Mouse (Mus musculus): ENCODE data around the gene Net1. TPM values are rescaled to one million over a fixed set of nuclear protein-coding genes. Genes with fewer than 3 reads are reported as not detected.
A peak's percentile ranks its signal among the peaks of the same experiment; 100 is the strongest.

The Net1 gene
- polyA plus RNA-seq, 1 experiment from 2014 or later, result 131 TPM

DNA sequence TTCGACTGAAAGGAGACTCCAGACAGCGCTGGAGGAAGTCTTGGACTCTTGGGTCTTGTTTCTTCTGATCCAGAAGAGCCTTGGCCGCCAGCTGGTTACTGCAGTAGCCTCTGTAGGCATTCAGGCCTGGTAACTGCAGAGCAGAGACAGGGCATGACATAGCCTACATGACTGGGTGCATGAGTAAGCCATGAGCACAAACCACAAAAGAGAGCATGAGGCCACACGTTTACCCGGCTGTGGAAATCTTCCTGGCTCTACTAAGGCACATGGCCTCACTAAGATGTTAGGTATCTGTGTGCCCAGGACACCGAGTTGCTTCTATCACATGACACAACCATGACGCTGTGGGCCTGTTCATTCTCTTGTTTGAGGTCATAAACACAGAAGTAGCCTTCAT is 31.4 kb downstream of the Net1 start:
- H3K36me3 ChIP-seq, result peaks cover 23% of the 10 kb centered on the region
- 90% methylated on average over 7 of the region's 7 CpGs for WGBS
- no peak overlapping the region for H3K4me2 ChIP-seq (replicated peaks)
- H3K27me3 ChIP-seq (replicated peaks), result no peaks in the 10 kb centered on the region
- no peak overlapping the region for H3K27ac ChIP-seq
- no peak overlapping the region for H3K4me3 ChIP-seq (replicated peaks)
- H3K9me3 ChIP-seq, result no peaks in the 10 kb centered on the region
- ATAC-seq, result no peak
- no peaks in the 10 kb centered on the region for H3K4me1 ChIP-seq (replicated peaks)
- H3K9ac ChIP-seq, result no peak overlapping the region

DNA sequence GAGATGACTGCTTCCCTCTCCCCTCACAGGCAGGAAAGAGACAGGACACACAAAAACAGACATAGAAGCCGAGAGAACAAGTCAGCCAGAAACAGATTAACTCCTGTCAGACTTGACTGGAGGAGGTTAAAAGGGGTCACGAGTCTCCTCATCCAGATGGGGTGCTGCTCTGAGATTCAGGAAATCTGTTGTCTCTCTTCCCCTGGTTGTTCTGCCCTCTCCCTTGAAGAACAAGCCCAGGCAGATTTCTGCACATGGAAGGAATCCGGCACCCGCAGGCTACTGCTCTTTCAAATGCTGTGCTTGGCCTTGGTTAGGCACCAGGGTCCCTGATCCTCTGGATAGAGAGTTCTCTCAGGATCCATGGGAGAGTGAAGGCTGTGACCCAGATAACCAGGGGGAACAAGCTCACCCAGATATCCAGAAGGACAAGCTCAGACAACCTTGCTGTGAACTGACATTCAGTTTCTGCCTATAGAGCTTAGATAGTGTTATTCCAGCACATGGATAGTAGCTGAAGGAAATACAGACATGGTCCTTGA is 40.3 kb downstream of the Net1 start:
- Histone ChIP-seq H3K27me3 (replicated peaks) (no peaks in the 10 kb centered on the region), H3K9ac (no peak overlapping the region), H3K27ac (no peak overlapping the region), H3K4me2 (replicated peaks) (no peak overlapping the region), H3K36me3 (0 out of 2 replicates have a peak, but pooled peaks cover 6% of the 10 kb centered on the region), H3K4me3 (replicated peaks) (no peak overlapping the region), H3K9me3 (no peaks in the 10 kb centered on the region), H3K4me1 (replicated peaks) (peaks cover 11% of the 10 kb centered on the region; the same call in 1 of the 2 replicates)
- WGBS, result 51% methylated on average over 4 of the region's 4 CpGs
- no peak for ATAC-seq

DNA sequence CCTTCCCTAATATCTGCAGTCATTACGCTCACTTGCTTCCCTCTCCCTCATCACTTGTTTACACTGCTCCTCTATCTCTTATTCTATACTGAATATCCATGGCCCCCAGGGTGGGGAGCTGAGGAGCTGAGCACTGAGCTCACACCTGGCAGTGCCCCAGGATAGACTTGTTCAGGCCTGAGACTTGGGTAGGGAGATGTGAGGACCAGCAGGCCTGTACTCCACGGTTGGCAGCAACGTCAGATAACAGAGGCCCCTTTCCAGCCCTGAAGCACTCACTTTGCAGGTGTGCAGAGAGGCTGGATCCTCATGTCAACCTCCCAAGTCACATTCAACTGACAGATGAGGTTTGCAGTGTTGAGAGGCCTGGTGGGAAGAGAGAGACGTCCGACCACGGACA is 40.8 kb downstream of the Net1 start:
- WGBS, result 56% methylated on average over 6 of the region's 6 CpGs
- no peaks in the 10 kb centered on the region for H3K27me3 ChIP-seq (replicated peaks)
- no peak for ATAC-seq
- 0 out of 2 replicates have a peak overlapping the region, but pooled peaks have one; percentile 6 for H3K27ac ChIP-seq
- no peaks in the 10 kb centered on the region for H3K9me3 ChIP-seq
- H3K4me3 ChIP-seq (replicated peaks), result no peak overlapping the region
- 0 out of 2 replicates have a peak, but pooled peaks cover 6% of the 10 kb centered on the region for H3K36me3 ChIP-seq
- H3K9ac ChIP-seq, result no peak overlapping the region
- H3K4me2 ChIP-seq (replicated peaks), result no peak overlapping the region
- H3K4me1 ChIP-seq (replicated peaks), result peaks cover 11% of the 10 kb centered on the region; the same call in 1 of the 2 replicates

DNA sequence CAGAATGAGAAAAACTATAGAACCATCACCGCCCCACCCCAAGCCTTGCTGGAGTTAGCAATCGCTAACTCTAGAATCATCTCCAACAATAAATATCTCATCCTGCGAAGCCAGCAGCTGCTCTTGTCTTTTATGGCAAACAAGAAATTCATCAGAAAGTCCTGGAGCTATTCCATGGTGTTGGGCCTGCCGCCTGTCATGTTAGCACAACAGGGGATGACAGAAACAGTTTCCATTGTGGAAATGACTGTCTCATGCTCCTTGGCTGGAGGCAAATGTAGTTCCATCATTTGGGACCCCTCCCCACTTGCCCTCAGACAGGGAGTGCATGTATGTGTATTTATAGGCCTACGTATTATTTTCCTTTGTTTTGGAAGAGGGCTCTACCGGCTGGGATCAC is 41.6 kb downstream of the Net1 start:
- no peak overlapping the region for H3K4me2 ChIP-seq (replicated peaks)
- H3K4me1 ChIP-seq (replicated peaks), result peaks cover 11% of the 10 kb centered on the region; the same call in 1 of the 2 replicates
- H3K36me3 ChIP-seq, result 0 out of 2 replicates have a peak, but pooled peaks cover 3% of the 10 kb centered on the region
- no peaks in the 10 kb centered on the region for H3K27me3 ChIP-seq (replicated peaks)
- H3K9me3 ChIP-seq, result no peaks in the 10 kb centered on the region
- no peak overlapping the region for H3K9ac ChIP-seq
- 0 out of 2 replicates have a peak overlapping the region, but pooled peaks have one; percentile 6 for H3K27ac ChIP-seq
- WGBS, result 60% methylated on average over 6 of the region's 6 CpGs
- H3K4me3 ChIP-seq (replicated peaks), result no peak overlapping the region
- ATAC-seq, result no peak

DNA sequence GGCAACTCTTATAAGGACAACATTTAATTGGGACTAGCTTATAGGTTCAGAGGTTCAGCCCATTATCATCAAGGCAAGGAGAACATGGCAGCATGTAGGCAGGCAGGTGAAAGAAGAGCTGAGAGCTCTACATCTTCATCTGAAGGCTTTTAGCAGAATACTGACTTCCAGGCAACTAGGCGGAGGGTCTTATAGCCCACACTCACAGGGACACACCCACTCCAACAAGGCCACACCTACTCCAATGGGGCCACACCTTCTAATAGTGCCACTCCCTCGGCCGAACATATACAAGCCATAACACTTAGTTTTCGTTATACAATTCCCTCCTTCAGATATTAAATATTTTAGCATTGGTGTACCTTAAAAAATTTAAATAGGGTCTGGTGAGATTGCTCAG is 45.2 kb downstream of the Net1 start:
- ATAC-seq, result no peak
- H3K4me3 ChIP-seq (replicated peaks), result no peak overlapping the region
- no peak overlapping the region for H3K27ac ChIP-seq
- peaks cover 11% of the 10 kb centered on the region; the same call in 1 of the 2 replicates for H3K4me1 ChIP-seq (replicated peaks)
- WGBS, result 91% methylated on average over 4 of the region's 4 CpGs
- H3K4me2 ChIP-seq (replicated peaks), result no peak overlapping the region
- no peaks in the 10 kb centered on the region for H3K36me3 ChIP-seq
- H3K9me3 ChIP-seq, result no peaks in the 10 kb centered on the region
- no peak overlapping the region for H3K9ac ChIP-seq
- H3K27me3 ChIP-seq (replicated peaks), result no peaks in the 10 kb centered on the region

DNA sequence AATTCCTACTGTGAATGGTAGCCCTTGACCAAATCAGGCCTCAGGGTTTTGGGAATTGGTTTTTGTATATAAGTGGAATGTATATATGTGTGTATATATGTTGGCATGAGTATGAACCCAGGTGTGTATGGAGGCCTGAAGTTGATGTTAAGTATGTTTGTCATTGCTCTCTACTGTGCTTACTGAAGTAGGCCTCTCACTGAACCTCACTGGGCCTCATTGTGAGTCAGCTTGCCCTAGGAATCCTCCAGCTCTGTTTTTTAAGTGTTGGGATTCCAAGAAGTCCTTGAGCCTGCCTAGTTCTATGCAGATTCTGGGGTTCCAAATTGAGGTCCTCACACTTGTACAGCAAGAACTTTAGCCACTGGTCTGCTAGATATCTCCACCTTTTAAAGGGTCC is 48.1 kb downstream of the Net1 start:
- Histone ChIP-seq H3K4me3 (replicated peaks) (no peak overlapping the region), H3K27ac (no peak overlapping the region), H3K27me3 (replicated peaks) (no peaks in the 10 kb centered on the region), H3K4me1 (replicated peaks) (peaks cover 6% of the 10 kb centered on the region), H3K36me3 (no peaks in the 10 kb centered on the region), H3K4me2 (replicated peaks) (no peak overlapping the region), H3K9me3 (no peaks in the 10 kb centered on the region), H3K9ac (no peak overlapping the region)
- no peak for ATAC-seq

DNA sequence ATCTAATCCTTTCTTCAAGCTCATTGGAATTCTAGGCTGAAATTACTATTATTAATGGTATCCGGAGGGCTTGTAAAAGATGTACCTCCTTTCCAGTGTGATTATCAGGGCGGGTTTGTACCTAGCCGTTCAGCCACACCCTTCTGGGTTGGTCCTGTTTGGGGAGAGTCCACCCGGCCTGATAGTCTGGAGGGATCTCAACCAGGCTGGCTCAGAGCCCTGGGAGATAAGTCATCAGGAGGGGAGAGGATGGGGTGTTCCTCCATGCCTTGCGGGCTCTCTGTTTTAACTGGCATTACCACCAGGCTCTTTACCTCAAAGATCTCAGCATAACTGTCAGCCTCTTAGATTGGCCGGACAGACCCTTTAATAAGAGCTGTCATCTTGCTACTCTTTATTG is 50.9 kb downstream of the Net1 start:
- Histone ChIP-seq H3K27me3 (replicated peaks) (no peaks in the 10 kb centered on the region), H3K36me3 (no peaks in the 10 kb centered on the region), H3K27ac (no peak overlapping the region), H3K9me3 (no peaks in the 10 kb centered on the region), H3K9ac (no peak overlapping the region), H3K4me2 (replicated peaks) (no peak overlapping the region), H3K4me1 (replicated peaks) (peaks cover 6% of the 10 kb centered on the region), H3K4me3 (replicated peaks) (no peak overlapping the region)
- peak; percentile 59; the same call in 1 of the 2 replicates for ATAC-seq
- 69% methylated on average over 6 of the region's 6 CpGs for WGBS

DNA sequence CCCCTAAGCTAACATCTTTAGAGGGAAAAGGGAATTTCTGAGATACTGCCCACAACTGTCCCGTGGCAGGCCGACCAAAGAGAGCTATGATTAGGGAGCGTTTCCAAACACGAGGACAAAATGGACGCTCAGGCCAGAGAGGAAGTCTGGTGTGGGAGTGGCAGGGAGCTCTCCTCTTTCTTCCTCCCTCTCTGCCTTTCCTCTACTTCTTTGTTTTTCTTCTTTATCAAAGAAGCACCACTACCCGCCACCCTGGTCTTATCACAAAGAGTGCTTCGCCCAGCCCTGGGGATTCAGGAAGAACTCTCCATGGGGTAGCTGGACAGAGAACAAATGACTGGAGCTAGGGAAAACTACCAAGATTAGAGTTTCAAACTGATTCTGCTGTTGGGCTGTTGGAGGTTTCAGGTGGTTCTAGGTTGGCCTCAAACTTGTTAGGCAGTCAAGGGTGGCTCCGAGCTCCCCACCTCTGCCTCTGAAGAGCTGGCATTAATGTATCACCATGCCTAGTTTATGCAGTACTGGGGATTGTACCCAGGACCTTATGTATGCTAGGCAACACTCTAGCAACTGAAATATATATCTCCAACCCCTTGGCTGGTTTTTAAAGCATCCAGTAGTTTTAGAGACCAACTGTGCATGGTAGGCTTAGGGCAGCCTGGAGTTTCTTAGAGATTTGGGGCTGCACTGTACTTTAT is 51.5 kb downstream of the Net1 start:
- 74% methylated on average over 8 of the region's 8 CpGs for WGBS
- H3K4me2 ChIP-seq (replicated peaks), result no peak overlapping the region
- ATAC-seq, result peak; percentile 13
- H3K4me3 ChIP-seq (replicated peaks), result no peak overlapping the region
- no peak overlapping the region for H3K9ac ChIP-seq
- H3K9me3 ChIP-seq, result no peaks in the 10 kb centered on the region
- H3K4me1 ChIP-seq (replicated peaks), result peaks cover 6% of the 10 kb centered on the region
- H3K27me3 ChIP-seq (replicated peaks), result no peaks in the 10 kb centered on the region
- H3K27ac ChIP-seq, result peak overlapping the region; percentile 54; the same call in 1 of the 2 replicates
- H3K36me3 ChIP-seq, result no peaks in the 10 kb centered on the region

DNA sequence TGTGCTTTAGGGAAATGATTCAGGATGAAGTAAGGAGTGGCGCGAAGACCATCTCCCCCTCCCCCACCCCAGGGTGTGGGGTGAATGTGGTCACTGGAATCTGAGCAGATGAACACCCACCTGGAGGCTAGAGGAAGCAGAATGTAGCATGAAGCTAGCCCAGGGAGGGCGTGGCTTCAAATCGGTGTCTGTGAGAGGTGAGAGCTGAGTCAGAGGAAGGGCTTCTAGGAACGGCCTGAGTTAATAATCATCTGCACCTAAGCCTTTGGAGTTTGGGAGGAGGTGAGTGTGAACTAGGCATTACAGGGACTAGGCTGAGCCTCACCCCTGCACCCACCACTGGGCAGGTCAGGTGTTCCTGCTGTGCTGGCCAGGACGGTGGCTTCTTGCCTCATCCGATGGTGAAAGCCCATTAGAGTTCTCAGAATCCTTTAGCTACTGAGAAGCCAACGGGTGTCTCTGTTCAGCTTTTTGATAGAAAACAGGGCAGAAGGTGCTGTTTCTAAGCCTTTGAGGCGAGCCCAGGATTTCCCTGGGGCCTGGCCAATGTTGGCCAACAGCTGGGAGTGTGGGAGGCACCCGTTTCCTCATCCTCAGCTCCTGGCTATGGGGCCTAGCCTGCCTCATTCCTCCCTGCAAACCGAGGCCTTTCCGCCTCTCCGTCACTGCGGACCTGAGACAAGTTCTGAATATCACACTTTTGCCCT is 52.2 kb downstream of the Net1 start:
- H3K27me3 ChIP-seq (replicated peaks), result no peaks in the 10 kb centered on the region
- no peak overlapping the region for H3K4me3 ChIP-seq (replicated peaks)
- H3K36me3 ChIP-seq, result no peaks in the 10 kb centered on the region
- no peak overlapping the region for H3K4me2 ChIP-seq (replicated peaks)
- no peak overlapping the region for H3K9ac ChIP-seq
- 63% methylated on average over 14 of the region's 14 CpGs for WGBS
- peak; percentile 81 for ATAC-seq
- peaks cover 6% of the 10 kb centered on the region for H3K4me1 ChIP-seq (replicated peaks)
- no peaks in the 10 kb centered on the region for H3K9me3 ChIP-seq
- H3K27ac ChIP-seq, result peak overlapping the region; percentile 54; the same call in 1 of the 2 replicates

DNA sequence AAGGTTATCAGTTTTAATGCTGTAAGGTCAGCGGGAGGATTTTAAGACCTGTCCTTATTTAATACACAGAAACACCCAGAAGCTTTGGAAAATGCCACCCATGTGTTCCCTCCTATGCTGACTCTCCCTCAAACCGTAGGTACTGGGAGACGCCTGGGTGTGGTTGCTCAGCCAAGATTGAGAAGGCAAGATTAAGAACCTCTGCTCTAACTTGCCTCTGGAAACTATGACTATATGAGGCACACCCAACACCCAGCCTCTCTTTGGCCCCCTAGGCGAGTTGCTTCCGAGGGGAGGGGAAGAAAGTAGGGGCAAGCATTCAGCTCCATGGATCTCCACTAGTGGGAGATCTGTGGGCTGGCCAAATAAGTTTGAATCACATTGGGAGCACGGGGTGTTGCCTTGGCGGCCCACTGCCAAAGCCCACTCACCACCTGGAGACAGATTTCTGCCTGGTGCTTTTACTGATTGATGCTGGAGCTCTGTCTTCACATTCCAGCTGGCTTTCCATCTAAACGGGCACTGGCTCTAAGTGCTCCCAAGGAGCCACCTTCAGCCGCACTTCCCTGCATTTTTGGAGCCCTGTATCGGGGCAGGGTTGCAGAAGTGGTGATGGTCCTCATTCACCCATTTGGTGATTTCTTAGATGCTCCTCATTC is 55.0 kb downstream of the Net1 start:
- Histone ChIP-seq H3K4me1 (replicated peaks) (peaks cover 6% of the 10 kb centered on the region), H3K27ac (no peak overlapping the region), H3K4me2 (replicated peaks) (no peak overlapping the region), H3K36me3 (no peaks in the 10 kb centered on the region), H3K27me3 (replicated peaks) (no peaks in the 10 kb centered on the region), H3K9ac (no peak overlapping the region), H3K9me3 (no peaks in the 10 kb centered on the region), H3K4me3 (replicated peaks) (no peak overlapping the region)
- 82% methylated on average over 10 of the region's 10 CpGs for WGBS
- no peak for ATAC-seq

DNA sequence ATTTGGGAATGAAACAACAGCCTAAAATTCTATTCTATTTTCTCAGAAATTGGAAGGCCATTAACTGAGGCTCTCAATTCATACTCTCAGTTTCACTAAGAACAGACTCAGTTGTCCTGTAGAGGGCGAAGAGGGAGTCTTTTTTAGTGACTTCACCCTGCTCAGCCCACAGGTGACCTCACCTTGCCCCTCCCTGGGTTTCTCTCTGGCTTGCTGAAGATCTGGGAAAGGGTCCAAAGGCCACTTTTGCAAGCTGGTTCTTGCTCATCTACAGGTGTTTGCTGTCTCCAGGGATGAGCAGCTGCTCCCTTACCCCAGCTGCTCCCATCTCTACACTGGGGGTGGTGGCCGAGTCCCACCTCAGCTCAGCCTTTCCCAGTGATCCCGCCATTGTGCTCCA is 55.7 kb downstream of the Net1 start:
- peak; percentile 54 for ATAC-seq
- Histone ChIP-seq H3K36me3 (no peaks in the 10 kb centered on the region), H3K27me3 (replicated peaks) (no peaks in the 10 kb centered on the region), H3K27ac (no peak overlapping the region), H3K4me3 (replicated peaks) (no peak overlapping the region), H3K9me3 (no peaks in the 10 kb centered on the region), H3K4me2 (replicated peaks) (no peak overlapping the region), H3K9ac (no peak overlapping the region), H3K4me1 (replicated peaks) (peaks cover 6% of the 10 kb centered on the region)
- 61% methylated on average over 3 of the region's 3 CpGs for WGBS

DNA sequence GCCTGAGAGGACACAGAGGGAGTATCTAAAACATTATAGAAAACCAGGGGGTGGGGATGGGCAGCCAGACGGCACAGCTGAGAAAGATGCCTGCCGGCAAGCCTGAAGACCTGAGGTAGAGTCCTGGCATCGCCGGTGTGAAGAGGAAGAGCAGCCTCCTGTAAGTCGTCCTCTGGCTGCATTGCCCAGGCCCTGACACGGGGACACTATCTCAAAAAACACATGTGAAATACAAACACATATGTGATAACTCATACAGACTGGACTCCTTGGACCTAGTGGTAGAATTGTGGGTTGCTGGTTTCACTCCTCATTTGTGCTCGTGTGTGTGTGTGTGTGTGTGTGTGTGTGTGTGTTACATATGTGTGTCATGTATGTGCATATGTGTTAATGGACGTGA is 56.8 kb downstream of the Net1 start:
- no peak for ATAC-seq
- 87% methylated on average over 8 of the region's 8 CpGs for WGBS
- Histone ChIP-seq H3K4me3 (replicated peaks) (no peak overlapping the region), H3K36me3 (no peaks in the 10 kb centered on the region), H3K9ac (no peak overlapping the region), H3K4me2 (replicated peaks) (no peak overlapping the region), H3K27ac (no peak overlapping the region), H3K4me1 (replicated peaks) (peaks cover 6% of the 10 kb centered on the region), H3K9me3 (no peaks in the 10 kb centered on the region), H3K27me3 (replicated peaks) (no peaks in the 10 kb centered on the region)

Data from intestine, embryonic 15.5 days (tissue).